Mouse (Mus musculus) midbrain, embryonic 12.5 days (tissue): ENCODE measurements at regions not wholly inside any gene's neighbourhood (a gene's known extent, or its start where the extent isn't known, plus 50 kb on each side); places are given as distances from the start of the nearest gene placed in this dataset.
"Not testable (repeated sequence)": the region's sequence is repeated elsewhere in the genome, so short reads cannot be mapped to it uniquely, and the experiment has no call there.

ENCODE experiments used
- ATAC-seq: fragments of 200-750 bp; cut with Nextera tagmentation; 2 replicates; pipeline ENCODE4 v1.8.0; 2017; ENCODE audit warnings: low read depth, moderate TSS enrichment, moderate library complexity; ENCODE audit not compliant: low FRiP score
- H3K27ac ChIP-seq: fragments of 300-500 bp; sonication (generic); replicated peaks from 2 replicates; pipeline ENCODE4 v1.5.1; 2016; ENCODE audit warnings: mild to moderate bottlenecking
- H3K27me3 ChIP-seq: fragments of 300-500 bp; sonication (generic); 2 replicates; pipeline ENCODE4 v1.6.1; 2016; ENCODE audit warnings: mild to moderate bottlenecking
- H3K36me3 ChIP-seq: fragments of 300-500 bp; sonication (generic); 2 replicates; pipeline ENCODE4 v1.6.1; 2016
- H3K4me1 ChIP-seq: fragments of 300-500 bp; sonication (generic); 2 replicates; pipeline ENCODE4 v1.6.1; 2016
- H3K4me2 ChIP-seq: fragments of 300-500 bp; sonication (generic); replicated peaks from 2 replicates; pipeline ENCODE4 v1.6.1; 2016; ENCODE audit warnings: mild to moderate bottlenecking, moderate library complexity
- H3K4me3 ChIP-seq: fragments of 300-500 bp; sonication (generic); 2 replicates; pipeline ENCODE4 v1.5.1; 2016; ENCODE audit warnings: mild to moderate bottlenecking
- H3K9ac ChIP-seq: fragments of 300-500 bp; sonication (generic); replicated peaks from 2 replicates; pipeline ENCODE4 v1.6.1; 2016; ENCODE audit warnings: mild to moderate bottlenecking, moderate library complexity
- H3K9me3 ChIP-seq: fragments of 300-500 bp; sonication (generic); 2 replicates; pipeline ENCODE4 v1.6.1; 2016; ENCODE audit warnings: mild to moderate bottlenecking
- WGBS: fragments of 180-500 bp; shearing (Covaris S2); methylation state at CpG from one replicate; pipeline ENCODE4 v1.1.7; 2016; 5-methylcytosine and 5-hydroxymethylcytosine counted together

DNA sequence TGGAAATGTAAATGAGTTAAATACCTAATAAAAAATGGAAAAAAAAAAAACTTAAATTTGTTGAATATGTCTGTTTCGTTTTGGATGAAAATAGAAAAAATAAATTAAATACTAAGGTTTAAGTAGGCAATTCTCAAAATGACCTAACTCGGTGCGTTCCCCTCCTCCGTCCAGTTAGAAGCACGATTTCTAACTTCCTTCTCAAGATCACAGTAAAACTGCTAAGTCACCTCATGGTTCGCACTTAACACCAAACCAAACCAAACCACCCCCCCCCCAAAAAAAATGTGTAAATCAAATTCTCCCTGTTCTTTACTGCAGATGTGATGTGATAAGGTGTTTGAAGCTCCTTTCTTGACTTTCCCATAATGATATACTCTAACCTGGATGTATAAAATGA, 303.3 kb downstream of the Rprm start:
- H3K27me3 ChIP-seq, H3K36me3 ChIP-seq, H3K27ac ChIP-seq, H3K9ac ChIP-seq, ATAC-seq, H3K4me2 ChIP-seq, H3K4me3 ChIP-seq, H3K4me1 ChIP-seq, H3K9me3 ChIP-seq: not testable (repeated sequence)
- WGBS, result 86% methylated on average over 4 of the region's 6 CpGs

DNA sequence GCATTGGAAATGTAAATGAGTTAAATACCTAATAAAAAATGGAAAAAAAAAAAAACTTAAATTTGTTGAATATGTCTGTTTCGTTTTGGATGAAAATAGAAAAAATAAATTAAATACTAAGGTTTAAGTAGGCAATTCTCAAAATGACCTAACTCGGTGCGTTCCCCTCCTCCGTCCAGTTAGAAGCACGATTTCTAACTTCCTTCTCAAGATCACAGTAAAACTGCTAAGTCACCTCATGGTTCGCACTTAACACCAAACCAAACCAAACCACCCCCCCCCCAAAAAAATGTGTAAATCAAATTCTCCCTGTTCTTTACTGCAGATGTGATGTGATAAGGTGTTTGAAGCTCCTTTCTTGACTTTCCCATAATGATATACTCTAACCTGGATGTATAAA, 296.8 kb downstream of the Rprm start:
- not testable (repeated sequence) for H3K9ac ChIP-seq, H3K4me3 ChIP-seq, H3K27me3 ChIP-seq, H3K4me2 ChIP-seq, ATAC-seq, H3K36me3 ChIP-seq, H3K27ac ChIP-seq, H3K9me3 ChIP-seq, H3K4me1 ChIP-seq
- WGBS, result 92% methylated on average over 2 of the region's 6 CpGs

DNA sequence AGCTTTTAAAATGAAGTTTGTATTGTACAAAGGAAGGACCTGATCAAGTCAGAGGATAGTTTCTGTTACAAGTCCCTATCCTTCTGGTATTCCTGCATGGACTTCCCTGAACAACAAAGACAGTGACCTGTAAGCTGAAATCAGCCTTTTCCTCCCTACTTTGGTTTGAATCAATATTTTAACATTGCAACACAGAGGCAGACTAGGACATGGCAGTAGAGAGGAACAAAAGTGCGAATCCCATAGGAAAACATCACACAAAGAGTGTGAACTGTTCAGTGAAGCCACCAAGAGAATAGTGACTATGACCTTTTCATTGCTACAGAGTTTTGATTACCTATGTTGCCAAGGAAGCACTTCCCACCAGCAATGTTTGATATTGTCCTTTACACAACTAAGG, 288.7 kb downstream of the Rprm start:
- no peaks in the 10 kb centered on the region for H3K4me1 ChIP-seq
- H3K4me3 ChIP-seq, result no peak overlapping the region
- no peaks in the 10 kb centered on the region for H3K36me3 ChIP-seq
- no peaks in the 10 kb centered on the region for H3K9me3 ChIP-seq
- H3K4me2 ChIP-seq, result no peak overlapping the region
- whole genome bisulfite sequencing, result 77% methylated on average over 1 of the region's 1 CpGs
- no peak overlapping the region for H3K9ac ChIP-seq
- H3K27ac ChIP-seq, result no peak overlapping the region
- H3K27me3 ChIP-seq, result no peaks in the 10 kb centered on the region
- no peak for ATAC-seq

DNA sequence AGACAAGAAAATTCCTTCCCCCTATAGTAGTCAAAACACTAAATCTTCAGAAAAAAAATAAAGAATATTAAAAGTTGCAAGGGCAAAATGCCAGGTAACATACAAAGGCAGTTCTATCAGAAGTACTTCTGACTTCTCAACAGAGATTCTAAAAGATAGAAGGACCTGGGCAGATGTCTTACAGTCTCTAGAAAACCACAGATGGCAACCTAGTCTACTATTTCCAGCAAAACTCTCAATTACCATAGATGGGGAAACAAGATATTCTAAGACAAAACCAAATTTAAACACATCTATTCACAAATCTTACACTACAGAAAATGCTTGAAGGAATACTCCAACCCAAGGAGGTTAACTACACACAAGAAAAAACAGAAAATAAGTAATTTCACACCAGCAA, 281.7 kb downstream of the Rprm start:
- H3K36me3 ChIP-seq, result no peaks in the 10 kb centered on the region
- no peak overlapping the region for H3K4me2 ChIP-seq
- no peak overlapping the region for H3K27ac ChIP-seq
- no peaks in the 10 kb centered on the region for H3K9me3 ChIP-seq
- no peak for ATAC-seq
- no peaks in the 10 kb centered on the region for H3K4me1 ChIP-seq
- no peak overlapping the region for H3K4me3 ChIP-seq
- H3K9ac ChIP-seq, result no peak overlapping the region
- no peaks in the 10 kb centered on the region for H3K27me3 ChIP-seq

DNA sequence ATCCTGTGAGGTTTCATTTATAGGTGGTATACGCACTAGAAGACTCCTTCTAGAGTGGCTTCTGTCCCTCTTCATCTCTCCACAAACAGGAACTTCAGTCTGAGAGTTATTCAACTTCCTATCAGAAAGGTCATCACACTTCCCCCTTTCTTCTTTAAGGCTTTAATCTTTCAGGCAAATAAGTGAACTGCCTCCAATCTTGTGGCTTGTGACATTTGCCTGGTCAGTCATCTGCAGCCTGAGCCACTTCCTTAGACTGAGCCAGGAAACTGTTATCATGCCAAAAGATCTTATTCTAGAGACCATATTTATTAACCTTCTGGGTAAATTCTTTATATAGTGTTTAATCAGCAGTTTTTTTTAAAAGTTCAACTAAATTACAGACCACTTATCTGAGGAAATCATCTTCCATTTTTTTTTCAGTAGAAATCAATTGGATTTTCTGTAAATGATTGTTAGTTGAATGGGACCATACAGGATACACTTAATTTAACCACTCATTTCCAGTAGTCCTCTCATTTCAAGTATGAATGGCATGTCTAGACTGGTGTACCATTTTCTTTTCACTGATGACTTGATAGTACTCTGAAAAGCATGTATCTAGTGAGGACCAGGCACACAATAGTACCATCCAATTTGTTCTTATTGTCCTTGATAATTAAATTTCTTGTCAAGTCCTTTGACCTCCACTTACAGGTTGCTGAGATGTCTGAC, 234.4 kb downstream of the Rprm start:
- H3K27me3 ChIP-seq, result no peaks in the 10 kb centered on the region
- no peak overlapping the region for H3K27ac ChIP-seq
- no peaks in the 10 kb centered on the region for H3K4me1 ChIP-seq
- no peak overlapping the region for H3K4me2 ChIP-seq
- no peak overlapping the region for H3K9ac ChIP-seq
- WGBS, result 83% methylated on average over 1 of the region's 1 CpGs
- H3K9me3 ChIP-seq, result no peaks in the 10 kb centered on the region
- no peaks in the 10 kb centered on the region for H3K36me3 ChIP-seq
- no peak for ATAC-seq
- no peak overlapping the region for H3K4me3 ChIP-seq
